Mouse (Mus musculus): ENCODE data around the gene Ddi2. TPM values are rescaled to one million over a fixed set of nuclear protein-coding genes. Genes with fewer than 3 reads are reported as not detected.

Ddi2 gene
- 11.9 and 12.8 TPM in 2 replicates for polyA plus RNA-seq (2012)

GRCm38 (mm10) chr4:141722731-141723672 is at the start of gene Ddi2:
TSS of gene Ddi2 (minus strand) at chr4:141723419.

GRCm38 (mm10) chr4:141746578-141747346 is 23.5 kb upstream of the Ddi2 start, which contains the start of gene Agmat:
TSS of gene Agmat (plus strand) at chr4:141746672.

GRCm38 (mm10) chr4:141685499-141685898 is 37.7 kb downstream of the Ddi2 start, which contains the start of gene Rsc1a1:
TSS of gene Rsc1a1 (minus strand) at chr4:141685599.

GRCm38 (mm10) chr4:141664799-141665198 is 58.4 kb downstream of the Ddi2 start, which contains the start of gene Plekhm2:
TSS of gene Plekhm2 (minus strand) at chr4:141664899.

Other genes starting within 250 kb of the Ddi2 start
- 208 and 247 TPM in 2 replicates for gene Spen, start 184.8 kb downstream of the Ddi2 start, polyA plus RNA-seq (2012)
- gene Fblim1, start 117.3 kb downstream of the Ddi2 start, polyA plus RNA-seq (2012) = 0.13 and 0.33 TPM in 2 replicates
- 1.8 TPM in 2 replicates for gene Tmem82, start 104.8 kb downstream of the Ddi2 start, polyA plus RNA-seq (2012)
- gene Slc25a34, start 99.6 kb downstream of the Ddi2 start, polyA plus RNA-seq (2012) = 0.03 TPM in 1 of 2 replicates, not detected in the other
- gene Plekhm2, start 58.5 kb downstream of the Ddi2 start, polyA plus RNA-seq (2012) = 42.1 and 42.7 TPM in 2 replicates
- 2.7 and 2.8 TPM in 2 replicates for gene Rsc1a1, start 37.8 kb downstream of the Ddi2 start, polyA plus RNA-seq (2012)
- 0.07 and 0.15 TPM in 2 replicates for gene Agmat, start 23.3 kb upstream of the Ddi2 start, polyA plus RNA-seq (2012)
- gene Dnajc16, start 67.5 kb upstream of the Ddi2 start, polyA plus RNA-seq (2012) = 1.7 and 1.8 TPM in 2 replicates
- gene Casp9, start 70.2 kb upstream of the Ddi2 start, polyA plus RNA-seq (2012) = 13.0 and 16.1 TPM in 2 replicates
- not detected in 2 replicates for gene Cela2a, start 102.7 kb upstream of the Ddi2 start, polyA plus RNA-seq (2012)
- not detected in 2 replicates for gene Ctrc, start 122.9 kb upstream of the Ddi2 start, polyA plus RNA-seq (2012)
- gene Efhd2, start 151.5 kb upstream of the Ddi2 start, polyA plus RNA-seq (2012) = 100 and 107 TPM in 2 replicates